In the genomic region with DNA sequence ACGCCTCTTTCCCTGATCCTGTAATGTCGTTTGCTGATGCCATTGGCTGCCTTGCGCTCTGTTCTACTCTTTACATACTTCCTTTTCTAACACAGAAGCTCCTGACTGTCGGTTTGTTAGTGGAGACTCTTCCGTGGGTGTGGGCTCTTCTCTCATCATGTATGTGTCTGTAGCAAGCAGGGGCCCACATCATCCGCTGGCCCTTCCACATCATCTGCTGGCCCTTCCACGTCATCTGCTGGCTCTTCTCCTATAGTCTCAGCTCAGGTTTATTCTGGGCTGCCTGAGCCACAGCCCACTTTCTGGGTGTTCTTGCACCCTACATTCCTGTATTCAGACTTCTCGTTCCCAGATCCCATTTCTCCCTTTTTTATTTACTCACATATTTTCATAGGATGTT, we compare ENCODE assay signal across 23 mouse cellular contexts. TPM values are rescaled to one million over a fixed set of nuclear protein-coding genes. Genes with fewer than 3 reads are reported as not detected.
A peak's percentile ranks its signal among the peaks of the same experiment; 100 is the strongest.
DNase-seq lines count a peak whose midpoint lies in the region; ATAC-seq lines count a peak whose summit lies in the region.
"Had no signal": no experiment of that assay in that cellular context is flagged by ENCODE, and none has a peak within 500 bp of the region (broad histone marks: within the 10 kb centered on the region; RNA-seq: fewer than 3 reads in every experiment).

No protein-coding gene starts in this region.

- peaks cover 18% of the 10 kb centered on the region for H3K4me1 ChIP-seq in forebrain, embryonic 15.5 days
- H3K4me1 ChIP-seq in forebrain, embryonic 14.5 days (ENCODE audit: control insufficient read depth, insufficient read depth, low read length), result no peaks in the 10 kb centered on the region
- H3K4me1 ChIP-seq in midbrain, embryonic 16.5 days (ENCODE audit: control insufficient read depth, insufficient read depth, low read length), result peaks cover 7% of the 10 kb centered on the region; the same call in 1 of the 2 replicates
- H3K4me1 ChIP-seq in midbrain, embryonic 10.5 days, result no peaks in the 10 kb centered on the region
- H3K4me1 ChIP-seq: embryonic facial prominence, embryonic 12.5 days had no signal

- H3K27me3 ChIP-seq in forebrain, embryonic 15.5 days, result no peaks in the 10 kb centered on the region
- H3K27me3 ChIP-seq in forebrain, embryonic 14.5 days (replicated peaks; ENCODE audit: control insufficient read depth, insufficient read depth, low read length), result no peaks in the 10 kb centered on the region
- no peaks in the 10 kb centered on the region for H3K27me3 ChIP-seq in midbrain, embryonic 16.5 days (ENCODE audit: control insufficient read depth, insufficient read depth, low read depth, low read length)
- no peaks in the 10 kb centered on the region for H3K27me3 ChIP-seq in midbrain, embryonic 10.5 days (ENCODE audit: low read depth, poor library complexity, severe bottlenecking)
- H3K27me3 ChIP-seq: CH12.LX; embryonic facial prominence, embryonic 12.5 days; Patski had no signal

- WGBS in forebrain, embryonic 15.5 days, result 90% methylated on average over 8 of the region's 8 CpGs
- 91% methylated on average over 8 of the region's 8 CpGs for WGBS in forebrain, embryonic 14.5 days
- 93% methylated on average over 8 of the region's 8 CpGs for WGBS in midbrain, embryonic 16.5 days
- WGBS in midbrain, embryonic 10.5 days, result 91% methylated on average over 8 of the region's 8 CpGs

- H3K4me2 ChIP-seq in forebrain, embryonic 15.5 days (replicated peaks), result no peak overlapping the region
- no peak overlapping the region for H3K4me2 ChIP-seq in forebrain, embryonic 14.5 days (ENCODE audit: low read length)
- no peak overlapping the region for H3K4me2 ChIP-seq in midbrain, embryonic 16.5 days (ENCODE audit: low read length)
- H3K4me2 ChIP-seq: embryonic facial prominence, embryonic 12.5 days had no signal

- no peak for ATAC-seq in forebrain, embryonic 15.5 days (replicated peaks)
- ATAC-seq in forebrain, embryonic 14.5 days, result no peak
- ATAC-seq in frontal cortex, adult (ENCODE audit: low TSS enrichment), result peak; percentile 55
- ATAC-seq in midbrain, embryonic 16.5 days, result no peak
- ATAC-seq: activated CD4-positive, CD25-positive, alpha-beta regulatory T cell, adult 4 months; CD4-positive, CD25-positive, alpha-beta regulatory T cell, adult 4 months; forebrain, postnatal 0 days; Patski had no signal

- no peak overlapping the region for H3K9ac ChIP-seq in forebrain, embryonic 15.5 days (replicated peaks)
- no peak overlapping the region for H3K9ac ChIP-seq in forebrain, embryonic 14.5 days (ENCODE audit: low read length)
- no peak overlapping the region for H3K9ac ChIP-seq in midbrain, embryonic 16.5 days (ENCODE audit: low read depth, low read length)
- H3K9ac ChIP-seq: embryonic facial prominence, embryonic 12.5 days; forebrain, postnatal 0 days had no signal

- H3K9me3 ChIP-seq in forebrain, embryonic 15.5 days, result no peaks in the 10 kb centered on the region
- H3K9me3 ChIP-seq in forebrain, embryonic 14.5 days (replicated peaks; ENCODE audit: control insufficient read depth, low read length), result no peaks in the 10 kb centered on the region
- no peaks in the 10 kb centered on the region for H3K9me3 ChIP-seq in midbrain, embryonic 16.5 days (replicated peaks; ENCODE audit: control insufficient read depth, low read length, poor library complexity, severe bottlenecking)
- no peaks in the 10 kb centered on the region for H3K9me3 ChIP-seq in midbrain, embryonic 10.5 days (replicated peaks)
- H3K9me3 ChIP-seq: embryonic facial prominence, embryonic 10.5 days; embryonic facial prominence, embryonic 12.5 days; G1E had no signal

- no peak for DNase-seq in forebrain, embryonic 14.5 days (ENCODE audit: low spot score)
- no peak for DNase-seq in frontal cortex, adult 2 months (ENCODE audit: extremely low spot score in 1 of 2, low spot score in 1 of 2)
- no peak for DNase-seq in midbrain, embryonic 10.5 days (ENCODE audit: low spot score)
- DNase-seq: adrenal gland, adult 8-10 months; adrenal gland, postnatal 14 days; adrenal gland, postnatal 36 days; B cell, adult 2 months; cerebellum, adult 11-12 months; cerebellum, adult 2 months; cerebellum, adult 9-10 months; cerebellum, postnatal 10 days; cerebellum, postnatal 25 days; forebrain, postnatal 0 days had no signal

- no peaks in the 10 kb centered on the region for H3K36me3 ChIP-seq in forebrain, embryonic 15.5 days
- no peaks in the 10 kb centered on the region for H3K36me3 ChIP-seq in forebrain, embryonic 14.5 days (ENCODE audit: control insufficient read depth, insufficient read depth, low read length)
- H3K36me3 ChIP-seq in midbrain, embryonic 16.5 days (ENCODE audit: control insufficient read depth, insufficient read depth, low read length), result no peaks in the 10 kb centered on the region
- H3K36me3 ChIP-seq in midbrain, embryonic 10.5 days, result no peaks in the 10 kb centered on the region
- H3K36me3 ChIP-seq: embryonic facial prominence, embryonic 10.5 days; embryonic facial prominence, embryonic 12.5 days; G1E had no signal

- 0 out of 2 replicates have a peak overlapping the region, but pooled peaks have one; percentile 3 for H3K27ac ChIP-seq in forebrain, embryonic 15.5 days (replicated peaks)
- H3K27ac ChIP-seq in forebrain, embryonic 14.5 days (ENCODE audit: low read depth, low read length), result no peak overlapping the region
- 0 out of 2 replicates have a peak overlapping the region, but pooled peaks have one; percentile 1 for H3K27ac ChIP-seq in midbrain, embryonic 16.5 days (ENCODE audit: low read length)
- no peak overlapping the region for H3K27ac ChIP-seq in midbrain, embryonic 10.5 days (replicated peaks)
- H3K27ac ChIP-seq: embryonic facial prominence, embryonic 10.5 days; embryonic facial prominence, embryonic 12.5 days had no signal

- no peak overlapping the region for H3K4me3 ChIP-seq in forebrain, embryonic 15.5 days
- no peak overlapping the region for H3K4me3 ChIP-seq in forebrain, embryonic 14.5 days (ENCODE audit: low read depth, low read length)
- no peak overlapping the region for H3K4me3 ChIP-seq in midbrain, embryonic 16.5 days (ENCODE audit: low read depth, low read length)
- H3K4me3 ChIP-seq in midbrain, embryonic 10.5 days, result no peak overlapping the region
- H3K4me3 ChIP-seq: embryonic facial prominence, embryonic 10.5 days; embryonic facial prominence, embryonic 12.5 days had no signal

RNA-seq across cellular contexts. Expression of a gene that starts 58.6 kb away (rescaled TPM):
- 91.9 and 97.8 TPM in 2 replicates for polyA plus RNA-seq in forebrain, embryonic 15.5 days (2015; fragmentation: Nextera tagmentation; extraction: Ambion mirVana)
- 55.7 and 83.6 TPM in 2 replicates for polyA plus RNA-seq in forebrain, embryonic 14.5 days (2014; fragmentation: Nextera tagmentation; extraction: Ambion mirVana)
- polyA plus RNA-seq in frontal cortex, adult 2 months (2012; rRNA removed), result 109 and 129 TPM in 2 replicates
- 68.2 and 76.3 TPM in 2 replicates for polyA plus RNA-seq in midbrain, embryonic 16.5 days (2015; fragmentation: Nextera tagmentation; extraction: Ambion mirVana)
- 6.6 and 11.4 TPM in 2 replicates for polyA plus RNA-seq in midbrain, embryonic 10.5 days (2016; fragmentation: Nextera tagmentation; extraction: Ambion mirVana)

Comparison
In these comparisons a context has a peak if more than half of its experiments do, and no peak if none do; other contexts are left out.
1. H3K27ac ChIP-seq: peak in forebrain, embryonic 15.5 days (single experiment) and midbrain, embryonic 16.5 days (single experiment); none in forebrain, embryonic 14.5 days (single experiment) and midbrain, embryonic 10.5 days (single experiment).